Mouse (Mus musculus): ENCODE measurements around the gene Zbbx. TPM values are rescaled to one million over a fixed set of nuclear protein-coding genes. Genes with fewer than 3 reads are reported as not detected.

Zbbx gene
- polyA plus RNA-seq (2012; rRNA removed), result not detected in 2 replicates

DNA sequence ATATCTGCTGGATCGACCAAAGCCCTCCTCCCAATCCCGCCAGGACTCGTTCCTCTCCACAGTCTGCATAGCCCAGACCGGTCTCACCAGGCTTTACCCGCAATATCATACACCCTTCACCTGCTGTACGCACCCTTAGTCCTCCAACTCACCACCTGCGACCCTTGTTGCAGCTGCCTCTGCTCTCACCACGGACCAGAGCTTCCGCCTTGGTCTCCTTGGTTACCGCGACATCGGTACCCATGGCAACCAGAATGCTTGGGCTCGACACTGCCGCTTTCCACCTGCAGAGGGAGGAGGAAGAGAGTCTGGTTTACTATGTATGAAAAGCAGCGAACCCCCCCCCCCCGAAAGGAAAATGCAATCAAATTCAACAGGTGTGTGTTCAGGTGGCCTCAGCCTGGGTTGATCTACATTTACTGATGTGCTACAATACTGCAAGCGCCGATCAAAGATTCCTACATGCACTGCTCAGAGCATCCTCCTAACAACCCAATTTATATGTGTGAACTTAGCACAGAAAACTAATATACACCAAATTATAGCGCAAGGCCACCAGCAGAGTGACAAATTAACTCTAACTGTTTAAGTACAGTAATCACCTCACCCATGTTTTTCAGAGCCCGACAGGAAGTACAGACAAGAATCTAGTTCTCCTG lies at the start of gene Zbbx:
Gene Zbbx, minus strand, starts transcription at position 197 of the 659 bp plus-strand sequence.

Other genes starting within 250 kb of the Zbbx start
- 0.07 TPM in 1 of 2 replicates, not detected in the other for gene Serpini2, start 105.0 kb upstream of the Zbbx start, polyA plus RNA-seq (2012; rRNA removed)